Mouse (Mus musculus) layer of hippocampus, adult 2 months (tissue): ENCODE measurements at regions not wholly inside any gene's neighbourhood (a gene's known extent, or its start where the extent isn't known, plus 50 kb on each side); places are given as distances from the start of the nearest gene placed in this dataset.
A peak's percentile ranks its signal among the peaks of the same experiment; 100 is the strongest.

Experiments used
- DNase-seq, 2 experiments: peaks; one replicate each; pipeline ENCODE4 v3.0.0; 2022; ENCODE audit warnings: low spot score in 2 of 2
- H3K27ac ChIP-seq: fragments of 200-600 bp; 2 replicates; pipeline ENCODE4 v1.8.1; 2022
- H3K4me3 ChIP-seq: fragments of 200-600 bp; 2 replicates; pipeline ENCODE4 v1.8.1; 2022; ENCODE audit warnings: mild to moderate bottlenecking
- CTCF ChIP-seq: fragments of 200-600 bp; conservative IDR thresholded peaks from 2 replicates; pipeline ENCODE4 v1.8.1; 2022; ENCODE audit warnings: antibody characterized with exemption, mild to moderate bottlenecking, moderate library complexity

GRCm38 (mm10) chr10:66861421-66861820 lies 234.5 kb upstream of the Jmjd1c start:
- Histone ChIP-seq H3K4me3 (no peak overlapping the region), H3K27ac (no peak overlapping the region)
- no peak for TF ChIP-seq CTCF
- no peak for DNase-seq

DNA sequence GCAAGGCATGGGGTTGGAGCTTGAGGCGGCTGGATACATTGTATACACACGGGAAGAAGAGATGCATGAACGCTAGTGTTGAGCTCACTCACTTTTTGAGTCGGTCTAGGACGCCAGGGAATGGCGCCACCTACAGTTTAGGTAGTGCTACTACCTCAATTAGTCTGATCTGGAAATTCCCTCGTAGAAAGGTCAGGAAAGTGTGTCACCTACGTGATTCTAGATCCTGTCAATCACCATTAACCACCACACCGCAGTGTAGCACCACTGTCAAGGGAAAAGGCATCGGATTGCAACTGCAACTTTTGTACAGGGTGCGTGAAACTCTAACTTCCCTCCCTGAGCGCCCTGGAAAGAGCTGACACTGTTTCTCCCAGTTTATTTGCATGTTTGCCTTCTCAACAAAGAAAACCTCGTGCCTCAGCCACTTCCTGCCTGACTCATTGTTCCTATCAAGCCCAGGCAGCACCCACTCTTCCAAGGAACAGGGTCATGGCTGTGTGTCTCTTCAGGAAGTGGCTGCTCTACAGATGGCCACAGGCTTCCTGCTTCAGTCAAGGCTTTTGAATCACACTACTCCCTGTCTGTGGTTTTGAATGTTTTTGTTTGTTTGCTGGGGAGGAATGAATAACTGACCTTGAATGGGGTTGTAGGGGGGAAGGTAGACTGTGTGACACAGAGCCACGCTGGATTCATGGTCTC lies 231.6 kb upstream of the Jmjd1c start:
- Histone ChIP-seq H3K27ac (no peak overlapping the region), H3K4me3 (no peak overlapping the region)
- no peak for DNase-seq
- peak; percentile 70 for TF ChIP-seq CTCF

GRCm38 (mm10) chr10:66865010-66865582 lies 230.8 kb upstream of the Jmjd1c start:
- no peak for TF ChIP-seq CTCF
- no peak for DNase-seq
- no peak overlapping the region for H3K27ac ChIP-seq
- H3K4me3 ChIP-seq, result no peak overlapping the region

- DNase-seq, result no peak
- TF ChIP-seq CTCF, result no peak
- H3K4me3 ChIP-seq, result no peak overlapping the region
- no peak overlapping the region for H3K27ac ChIP-seq
Measured at GRCm38 (mm10) chr10:66871133-66871664, 224.7 kb upstream of the Jmjd1c start.

GRCm38 (mm10) chr10:66871673-66872072 lies 224.3 kb upstream of the Jmjd1c start:
- DNase-seq, result no peak
- Histone ChIP-seq H3K27ac (no peak overlapping the region), H3K4me3 (no peak overlapping the region)
- TF ChIP-seq CTCF, result no peak

DNA sequence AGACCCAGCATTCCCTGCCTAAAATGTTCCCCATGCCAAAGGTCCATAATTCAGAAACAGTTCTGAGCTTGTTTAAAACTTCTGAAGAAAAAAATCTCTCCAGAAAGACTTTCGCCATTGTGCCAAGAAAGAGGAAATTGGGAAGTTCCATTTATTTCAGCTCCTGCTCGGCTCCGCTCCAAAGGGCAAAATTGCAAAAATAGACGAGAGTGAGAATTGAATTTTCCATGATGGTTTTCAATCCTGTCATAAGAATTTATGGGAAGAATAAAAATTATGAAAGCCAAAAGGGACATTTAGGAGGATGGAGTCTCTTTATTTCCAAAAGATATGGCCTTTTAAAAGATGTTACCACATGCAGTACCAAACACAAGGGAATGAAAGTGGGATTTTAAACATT lies 222.5 kb upstream of the Jmjd1c start:
- no peak for DNase-seq
- H3K27ac ChIP-seq, result peak overlapping the region; percentile 3; the same call in 1 of the 2 replicates
- TF ChIP-seq CTCF, result no peak
- H3K4me3 ChIP-seq, result no peak overlapping the region

GRCm38 (mm10) chr10:66879071-66879470 lies 216.9 kb upstream of the Jmjd1c start:
- peak in 1 of 2 experiments; percentile 58 for DNase-seq
- Histone ChIP-seq H3K27ac (peak overlapping the region; percentile 80), H3K4me3 (peak overlapping the region; percentile 7; the same call in 1 of the 2 replicates)
- no peak for TF ChIP-seq CTCF

- no peak for TF ChIP-seq CTCF
- no peak overlapping the region for H3K27ac ChIP-seq
- no peak for DNase-seq
- H3K4me3 ChIP-seq, result no peak overlapping the region
Measured at GRCm38 (mm10) chr10:66882825-66883224, 213.1 kb upstream of the Jmjd1c start.

DNA sequence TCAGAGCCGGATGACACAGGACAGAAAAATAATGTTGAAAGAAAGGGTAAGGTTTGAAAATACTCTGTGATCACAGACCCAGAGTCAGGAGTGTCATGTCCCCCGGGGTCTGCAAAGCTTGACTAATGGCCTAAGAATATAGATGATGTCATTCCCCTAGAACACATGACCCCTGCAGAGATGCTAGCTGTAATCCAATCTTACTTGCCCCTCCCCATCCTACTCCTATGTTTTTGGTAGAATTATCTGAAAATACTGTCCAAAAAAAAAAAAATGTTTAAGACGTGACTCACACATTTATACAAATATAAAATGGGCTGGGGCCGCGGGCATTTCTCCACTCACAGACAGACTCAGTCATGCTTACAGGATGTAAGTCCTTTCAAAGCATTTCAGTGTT lies 210.3 kb upstream of the Jmjd1c start:
- no peak overlapping the region for H3K27ac ChIP-seq
- TF ChIP-seq CTCF, result no peak
- no peak overlapping the region for H3K4me3 ChIP-seq
- no peak for DNase-seq

GRCm38 (mm10) chr10:66889786-66890555 lies 206.0 kb upstream of the Jmjd1c start:
- Histone ChIP-seq H3K4me3 (no peak overlapping the region), H3K27ac (peak overlapping the region; percentile 37; the same call in 1 of the 2 replicates)
- DNase-seq, result no peak
- TF ChIP-seq CTCF, result no peak

DNA sequence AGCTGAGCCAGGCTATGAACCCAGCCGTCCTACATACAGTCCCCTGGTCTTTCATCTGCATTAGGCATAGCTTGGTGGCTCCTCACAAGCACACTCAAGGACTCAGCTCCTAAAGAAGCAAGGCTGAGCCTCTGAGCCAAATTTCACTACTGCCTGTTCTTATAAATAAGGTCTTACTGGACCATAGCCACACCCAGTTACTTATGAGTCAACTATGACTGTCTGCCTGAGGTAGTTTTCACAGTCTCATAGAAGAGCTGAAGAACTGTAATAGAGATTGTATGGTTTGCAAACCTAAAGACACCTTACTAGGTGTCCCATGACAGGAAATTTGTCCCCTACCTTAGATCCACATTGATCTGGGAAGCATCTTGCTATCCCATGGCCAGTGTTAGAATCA lies 204.1 kb upstream of the Jmjd1c start:
- no peak overlapping the region for H3K4me3 ChIP-seq
- H3K27ac ChIP-seq, result no peak overlapping the region
- DNase-seq, result no peak
- TF ChIP-seq CTCF, result no peak

GRCm38 (mm10) chr10:66893836-66894235 lies 202.1 kb upstream of the Jmjd1c start:
- Histone ChIP-seq H3K27ac (no peak overlapping the region), H3K4me3 (no peak overlapping the region)
- TF ChIP-seq CTCF, result no peak
- no peak for DNase-seq

- H3K27ac ChIP-seq, result no peak overlapping the region
- DNase-seq, result no peak
- no peak overlapping the region for H3K4me3 ChIP-seq
- TF ChIP-seq CTCF, result no peak
Measured at GRCm38 (mm10) chr10:66896698-66897622, 199.0 kb upstream of the Jmjd1c start.
